8 mouse cellular contexts compared by ENCODE assay signal in the genomic region with DNA sequence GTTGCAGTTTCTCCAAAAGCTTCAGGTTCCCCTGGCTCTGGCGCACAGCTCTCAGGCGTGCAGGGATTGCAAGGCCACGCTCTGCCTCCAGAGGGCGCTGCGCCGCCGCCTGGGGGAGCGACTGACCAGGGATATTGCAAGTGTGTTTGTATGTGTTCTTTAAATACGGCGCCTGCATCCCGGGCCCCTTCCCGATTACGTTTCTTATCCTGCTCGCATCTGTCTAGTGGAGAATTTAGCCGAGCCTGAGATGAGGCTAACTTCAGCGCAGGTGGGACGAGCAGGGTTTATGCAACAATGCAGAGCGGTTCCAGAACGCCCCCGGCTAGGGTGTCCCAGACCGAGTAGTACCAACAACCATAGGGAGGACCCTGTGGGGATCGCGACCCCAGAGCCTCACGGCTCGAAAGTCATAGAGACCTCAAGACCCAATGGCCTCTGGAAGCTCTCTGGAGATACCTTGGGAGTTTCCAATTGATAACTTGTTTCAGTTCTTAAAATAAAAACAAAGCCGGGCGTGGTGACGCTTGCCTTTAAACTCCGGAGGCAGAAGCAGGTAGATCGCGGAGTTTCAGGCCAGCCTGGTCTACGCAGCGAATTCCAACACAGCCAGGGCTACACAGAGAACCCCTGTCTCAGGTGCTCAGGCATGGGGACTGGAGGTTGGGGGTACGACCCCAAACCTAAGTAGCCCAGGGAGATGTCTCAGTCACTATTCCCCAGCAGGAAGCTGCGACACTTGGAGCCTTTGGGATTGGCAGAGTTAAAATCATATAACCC.
A peak's percentile ranks its signal among the peaks of the same experiment; 100 is the strongest.
DNase-seq lines count a peak whose midpoint lies in the region; ATAC-seq and TF ChIP-seq lines count a peak whose summit lies in the region.

No protein-coding gene starts in this region.

- peak; percentile 65 for ATAC-seq in cerebellum, adult (ENCODE audit: insufficient number of reproducible peaks, low FRiP score, low TSS enrichment)
- peak; percentile 92 for ATAC-seq in forebrain, embryonic 13.5 days
- peak; percentile 88 for ATAC-seq in neutrophil, adult 5-6 weeks (ENCODE audit: extremely low read depth, insufficient number of reproducible peaks, low FRiP score, poor library complexity, severe bottlenecking)

- no peak for TF ChIP-seq POLR2A in lung, adult 2 months (IDR thresholded peaks at IDR 0.05; ENCODE audit: borderline replicate concordance, extremely low read depth, low read depth, low read length)

- peak; percentile 85 for TF ChIP-seq CTCF in lung, adult 2 months (IDR thresholded peaks at IDR 0.05; ENCODE audit: insufficient read depth, low read length)

- H3K27ac ChIP-seq in forebrain, embryonic 13.5 days = no peak overlapping the region

- H3K9ac ChIP-seq in forebrain, embryonic 13.5 days = peak overlapping the region; percentile 68

- DNase-seq in ES-CJ7 (ENCODE audit: low read depth, low spot score) = peak; percentile 84
- DNase-seq in heart, postnatal 10 days = peak; percentile 88 to 94
- peak; percentile 92 to 93 for DNase-seq in kidney, postnatal 4 days
- peak; percentile 87 for DNase-seq in lung, adult 2 months
- peak; percentile 73 for DNase-seq in testis, postnatal 14 days (ENCODE audit: low spot score)

- peak overlapping the region; percentile 59 for H3K4me3 ChIP-seq in forebrain, embryonic 13.5 days
- peak overlapping the region; percentile 83 for H3K4me3 ChIP-seq in lung, adult 2 months (replicated peaks; ENCODE audit: extremely low read depth, low read depth, low read length)

- intact Hi-C loops in heart, postnatal 10 days (cut with DNase I) = loop anchor here (1.0 to 5.0 kb wide), 5 partner anchors 87 to 457 kb away; a partner anchor contains a TSS

- no peaks in the 10 kb centered on the region for H3K27me3 ChIP-seq in forebrain, embryonic 13.5 days

- peaks cover 12% of the 10 kb centered on the region; the same call in 1 of the 2 replicates for H3K4me1 ChIP-seq in forebrain, embryonic 13.5 days
- H3K4me1 ChIP-seq in lung, adult 2 months (ENCODE audit: control insufficient read depth, insufficient read depth, low read length) = no peaks in the 10 kb centered on the region; the same call in 1 of the 2 replicates

- no peaks in the 10 kb centered on the region for H3K36me3 ChIP-seq in forebrain, embryonic 13.5 days (ENCODE audit: poor library complexity, severe bottlenecking)

- no peaks in the 10 kb centered on the region for H3K9me3 ChIP-seq in forebrain, embryonic 13.5 days (replicated peaks)

- peak overlapping the region; percentile 94 for H3K4me2 ChIP-seq in forebrain, embryonic 13.5 days

- under 1% methylated on average over 35 of the region's 35 CpGs for WGBS in forebrain, embryonic 13.5 days
- under 1% methylated on average over 35 of the region's 35 CpGs for WGBS in lung, adult 2 months
